Mouse (Mus musculus) B cell, adult (primary cell): ENCODE results near the gene Pex12. TPM values are rescaled to one million over a fixed set of nuclear protein-coding genes. Genes with fewer than 3 reads are reported as not detected.

ENCODE experiments used
- total RNA-seq: library from RNA; stranded (reverse); gene quantifications from 4 replicates; pipeline ENCODE4 v1.2.4, GENCODE M21; 2023; ENCODE audit not compliant: inconsistent age

Gene Pex12
- total RNA-seq: 16.5 to 26.4 TPM (median 18.4 TPM) in 4 replicates

DNA sequence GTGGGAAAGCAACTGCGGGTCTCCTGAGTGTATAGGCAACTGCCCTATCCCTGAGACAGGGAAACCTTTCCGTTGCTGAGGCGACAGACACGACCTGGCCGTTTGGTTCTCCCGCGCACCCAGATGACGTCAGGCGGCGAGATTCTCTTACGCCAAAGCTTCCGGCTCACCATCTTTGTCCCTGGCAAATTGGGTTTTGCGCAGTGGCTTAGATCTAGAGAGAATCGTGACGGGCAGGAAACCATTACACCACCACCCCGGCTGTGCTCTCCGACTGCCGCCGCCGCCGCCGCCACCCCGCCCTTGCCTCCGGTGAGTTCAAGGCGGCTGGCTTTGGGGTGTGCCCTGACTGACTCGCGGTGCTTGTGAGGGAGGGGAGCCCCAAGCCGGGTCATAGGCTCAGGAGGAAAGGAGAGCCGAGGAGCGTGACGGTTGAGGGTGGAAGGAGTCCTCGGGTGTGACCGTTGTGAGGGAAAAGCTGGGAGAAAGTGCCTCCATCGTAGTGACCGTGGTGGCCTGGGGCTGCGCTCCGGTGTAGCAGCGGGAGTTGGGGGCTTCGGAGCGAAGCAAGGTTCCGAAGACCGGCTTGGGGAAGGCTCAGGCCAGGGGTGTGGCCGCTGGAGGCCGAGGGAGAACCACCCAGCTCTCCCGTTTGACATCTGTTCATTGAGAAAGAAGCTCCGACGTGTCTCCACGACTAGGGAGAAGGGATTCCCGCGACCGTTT lies at the start of gene Pex12:
Pex12 (minus strand) TSS at position 61 of the 726 bp plus-strand sequence.

DNA sequence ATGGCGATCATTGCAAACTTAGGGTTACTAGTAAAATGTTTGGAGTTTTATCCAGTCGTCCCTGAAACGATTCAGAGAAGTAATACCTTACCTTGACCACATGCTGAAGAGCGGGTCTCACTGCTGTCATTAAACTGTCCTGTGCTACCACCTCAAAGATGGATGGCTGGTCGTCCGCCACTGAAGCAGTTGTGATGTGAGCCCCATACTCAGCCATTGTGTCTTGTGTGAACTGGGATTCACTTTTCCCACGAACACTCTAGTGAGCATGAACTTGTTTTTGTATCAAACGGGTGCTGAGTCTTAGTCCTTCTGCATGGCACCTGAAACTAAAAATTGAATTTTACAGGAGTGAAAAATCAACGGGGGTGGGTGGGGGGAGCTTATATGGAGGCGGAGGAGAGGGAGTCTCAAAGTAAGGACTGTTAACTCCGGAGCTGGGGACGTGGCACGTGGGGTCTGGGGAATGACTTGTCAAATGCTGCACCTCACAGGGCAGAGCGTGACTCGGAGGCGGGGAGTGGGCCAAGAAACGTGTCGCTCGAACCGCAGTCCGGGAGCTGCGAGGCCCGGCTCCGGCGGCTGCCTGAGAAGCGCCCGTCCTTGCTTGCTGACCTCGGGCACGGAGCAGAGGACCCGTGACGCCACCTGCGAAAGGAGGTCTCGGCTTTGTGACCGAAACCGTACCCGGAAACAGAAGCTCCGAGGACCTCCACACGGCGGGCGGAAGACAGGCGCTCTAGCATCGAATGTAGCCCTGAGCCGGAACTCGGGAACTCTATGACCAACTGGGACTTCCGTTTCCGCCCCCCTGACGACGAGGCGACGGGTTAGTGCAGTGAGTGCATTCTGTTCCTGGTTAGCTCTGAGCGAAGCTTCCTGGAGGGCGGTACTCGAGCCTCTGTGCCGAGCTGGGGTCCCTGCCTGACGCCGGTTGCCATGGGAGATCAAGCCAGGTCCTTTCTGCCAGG lies 3.9 kb downstream of the Pex12 start, which contains the start of gene Ap2b1:
Ap2b1 (plus strand) TSS at position 800 of the 971 bp plus-strand sequence.

DNA sequence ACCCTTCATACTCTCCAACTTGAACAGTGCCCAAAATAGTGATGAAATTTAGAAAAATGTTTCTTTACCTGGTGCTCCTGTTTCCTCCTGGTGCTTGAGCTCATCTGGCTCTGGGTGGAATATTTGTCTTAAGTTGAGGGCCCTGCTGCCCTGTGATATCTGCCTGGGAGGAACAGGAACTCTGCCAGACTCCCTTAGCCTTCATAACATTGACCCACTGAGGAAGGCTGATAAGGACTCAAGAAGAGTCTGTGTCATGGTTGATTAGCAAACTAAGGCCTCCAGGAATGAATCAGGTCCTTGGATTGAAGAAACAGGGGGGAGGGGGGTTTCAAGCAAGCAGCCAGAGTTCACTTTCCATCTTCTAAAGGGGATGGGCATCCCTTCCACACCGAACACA lies 15.8 kb downstream of the Pex12 start, which contains the start of gene Slfn14:
Slfn14 (minus strand) TSS at position 161 of the 400 bp plus-strand sequence.

Other genes starting within 250 kb of the Pex12 start
- gene Slfn2, start 237.5 kb downstream of the Pex12 start, total RNA-seq: 96.4 to 140 TPM (median 114 TPM) in 4 replicates
- gene Slfn1, start 185.7 kb downstream of the Pex12 start, total RNA-seq: 0.54 to 1.2 TPM (median 0.61 TPM) in 4 replicates
- 0.21 to 0.39 TPM (median 0.21 TPM) in 3 of 4 replicates, not detected in the other for gene Slfn4, start 127.4 kb downstream of the Pex12 start, total RNA-seq
- 1.6 to 3.5 TPM (median 2.8 TPM) in 4 replicates for gene Slfn3, start 111.3 kb downstream of the Pex12 start, total RNA-seq
- gene Slfn14, start 15.9 kb downstream of the Pex12 start, total RNA-seq: not detected in 4 replicates
- 144 to 154 TPM (median 148 TPM) in 4 replicates for gene Ap2b1, start 3.6 kb downstream of the Pex12 start, total RNA-seq
- gene Rasl10b, start 106.6 kb upstream of the Pex12 start, total RNA-seq: 0.87 to 1.4 TPM (median 1.1 TPM) in 4 replicates
- not detected in 4 replicates for gene Gas2l2, start 126.9 kb upstream of the Pex12 start, total RNA-seq
- 0.87 TPM in 1 of 4 replicates, not detected in the others for gene 1700020L24Rik, start 135.1 kb upstream of the Pex12 start, total RNA-seq
- gene Mmp28, start 160.5 kb upstream of the Pex12 start, total RNA-seq: 0.83 TPM in 1 of 4 replicates, not detected in the others
- gene Taf15, start 170.5 kb upstream of the Pex12 start, total RNA-seq: 148 to 177 TPM (median 160 TPM) in 4 replicates
- 0.27 TPM in 1 of 4 replicates, not detected in the others for gene Heatr9, start 219.6 kb upstream of the Pex12 start, total RNA-seq
- gene Ccl5, start 227.9 kb upstream of the Pex12 start, total RNA-seq: 4.5 to 7.8 TPM (median 6.5 TPM) in 4 replicates